Mouse (Mus musculus) spleen, adult 10 weeks (tissue): ENCODE data around the gene Gns. TPM values are rescaled to one million over a fixed set of nuclear protein-coding genes. Genes with fewer than 3 reads are reported as not detected.

Experiments used
- polyA plus RNA-seq: library from polyadenylated mRNA; stranded (reverse); fragments of 350-450 nt; fragmentation: Illumina TruSeq; extraction: RNeasy Lipid Tissue Mini Kit (QIAGEN cat#74804); gene quantifications from one replicate; pipeline ENCODE4 v1.2.3, GENCODE M21; 2015; ENCODE audit warnings: low replicate concordance; ENCODE audit not compliant: insufficient read depth

Gene Gns
- 175 TPM for polyA plus RNA-seq

GRCm38 (mm10) chr10:121364801-121365564, at the start of gene Gns:
Gene Gns, plus strand, starts transcription at chr10:121365090.

GRCm38 (mm10) chr10:121351066-121351581, 13.8 kb upstream of the Gns start, which contains the start of gene Tbc1d30:
Gene Tbc1d30, minus strand, starts transcription at chr10:121351278.

Other genes starting within 250 kb of the Gns start
- gene Tbc1d30, start 13.8 kb upstream of the Gns start, polyA plus RNA-seq: 3.0 TPM
- 65.5 TPM for gene Rassf3, start 111.3 kb downstream of the Gns start, polyA plus RNA-seq
- gene Tbk1, start 221.7 kb downstream of the Gns start, polyA plus RNA-seq: 90.6 TPM